Mouse (Mus musculus) ES-E14 (cell line): ENCODE measurements around the gene Pou6f1.

Source experiments
- CHD2 ChIP-seq: IDR thresholded peaks from 2 replicates; pipeline ENCODE4 v1.6.1; 2014; ENCODE audit warnings: mild to moderate bottlenecking, low read depth, low read length, inconsistent platforms
- HCFC1 ChIP-seq: IDR thresholded peaks from 2 replicates; pipeline ENCODE4 v1.6.1; 2012; ENCODE audit warnings: low read length, inconsistent platforms, borderline replicate concordance; ENCODE audit not compliant: insufficient read depth
- ZC3H11A ChIP-seq: IDR thresholded peaks from 2 replicates; pipeline ENCODE4 v1.6.1; 2012; ENCODE audit warnings: low read depth, mild to moderate bottlenecking, inconsistent platforms, low read length, borderline replicate concordance

DNA sequence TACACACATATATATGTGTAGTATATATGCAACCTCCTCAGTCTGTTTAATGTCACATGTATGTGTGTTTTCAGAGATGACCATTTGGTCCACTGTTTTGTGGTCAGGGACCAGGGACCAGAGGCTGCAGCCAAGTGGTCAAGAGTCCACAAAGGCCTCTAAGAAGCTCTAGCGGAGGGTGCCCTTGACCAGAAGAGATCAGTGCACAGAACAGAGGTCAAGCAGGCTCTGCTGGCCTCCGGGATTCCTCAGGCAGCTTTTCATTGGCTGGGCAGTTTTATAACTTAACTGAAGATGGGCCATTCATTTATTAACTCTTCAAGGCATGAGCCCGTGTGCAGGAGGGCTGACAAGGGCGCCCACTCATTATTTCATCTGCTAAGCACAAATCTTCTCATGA lies 12.6 kb downstream of the Pou6f1 start:
- TF ChIP-seq ZC3H11A (no peak), CHD2 (no peak), HCFC1 (no peak)
